Mouse (Mus musculus) cortical plate, adult 2 months (tissue): ENCODE data around the gene Trib2. TPM values are rescaled to one million over a fixed set of nuclear protein-coding genes. Genes with fewer than 3 reads are reported as not detected.

ENCODE experiments used
- H3K27ac ChIP-seq: fragments of 200-500 bp; 2 replicates; pipeline ENCODE4 v1.5.1; 2012; ENCODE audit warnings: low read length, control low read depth, inconsistent platforms; ENCODE audit not compliant: insufficient read depth
- H3K4me1 ChIP-seq: fragments of 200-500 bp; 2 replicates; pipeline ENCODE4 v1.6.1; 2011; ENCODE audit warnings: low read length; ENCODE audit not compliant: control insufficient read depth, insufficient read depth
- H3K4me3 ChIP-seq: fragments of 200-500 bp; 2 replicates; pipeline ENCODE4 v1.5.1; 2011; ENCODE audit warnings: mild to moderate bottlenecking, low read length, control low read depth; ENCODE audit not compliant: insufficient read depth
- CTCF ChIP-seq: fragments of 200-500 bp; IDR thresholded peaks from 2 replicates; pipeline ENCODE4 v1.5.1; 2011; ENCODE audit warnings: mild to moderate bottlenecking, control low read depth, low read length; ENCODE audit not compliant: insufficient read depth; ENCODE audit errors: extremely low read depth
- POLR2A ChIP-seq: fragments of 200-500 bp; IDR thresholded peaks from 2 replicates; pipeline ENCODE4 v1.6.1; 2011; ENCODE audit warnings: mild to moderate bottlenecking, low read length, control low read depth; ENCODE audit not compliant: insufficient read depth; ENCODE audit errors: extremely low read depth
- polyA plus RNA-seq: library from polyadenylated mRNA; depleted of rRNA; stranded (reverse); fragments of >200 nt; gene quantifications from 2 replicates; pipeline ENCODE4 v1.2.3, GENCODE M21; 2012; rRNA removed

Trib2 gene
- polyA plus RNA-seq: 24.6 and 27.4 TPM in 2 replicates

DNA sequence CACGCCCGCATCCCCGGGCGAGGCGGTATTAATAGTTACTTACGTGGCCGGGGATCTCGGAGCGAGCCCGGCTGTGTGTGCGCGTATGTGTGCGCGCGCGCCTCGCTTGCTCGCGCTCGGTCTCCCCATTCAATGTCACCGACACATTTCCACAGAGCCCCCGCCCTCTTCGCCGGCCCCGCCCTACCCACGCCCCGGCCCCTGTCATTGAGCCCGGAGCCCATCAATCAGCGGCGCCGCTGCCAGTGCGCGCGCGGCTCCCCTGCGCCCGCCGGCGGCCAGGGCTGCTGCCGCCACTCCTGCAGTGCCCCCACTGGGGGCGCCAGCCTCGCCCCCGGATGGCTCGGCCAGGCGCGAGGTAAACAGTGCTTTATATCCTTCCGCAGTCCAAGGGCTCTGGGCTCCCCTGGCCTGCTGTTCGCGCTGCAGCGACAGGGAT is at the start of gene Trib2:
TSS of gene Trib2 (minus strand) at position 183 of the 439 bp plus-strand sequence.
- TF ChIP-seq CTCF: no peak
- TF ChIP-seq POLR2A: 0 out of 2 replicates have a peak, but pooled peaks have one; percentile 42
- Histone ChIP-seq H3K4me3 (peak within 1 kb of the TSS; percentile 98), H3K4me1 (peaks cover 2% of the 10 kb centered on the region; the same call in 1 of the 2 replicates), H3K27ac (peak within 1 kb of the TSS; percentile 98)

GRCm38 (mm10) chr12:15858005-15858404 is 41.3 kb upstream of the Trib2 start:
- 0 out of 2 replicates have a peak, but pooled peaks cover 1% of the 10 kb centered on the region for H3K4me1 ChIP-seq
- TF ChIP-seq POLR2A (no peak), CTCF (no peak)
- H3K27ac ChIP-seq: no peak overlapping the region
- no peak overlapping the region for H3K4me3 ChIP-seq

DNA sequence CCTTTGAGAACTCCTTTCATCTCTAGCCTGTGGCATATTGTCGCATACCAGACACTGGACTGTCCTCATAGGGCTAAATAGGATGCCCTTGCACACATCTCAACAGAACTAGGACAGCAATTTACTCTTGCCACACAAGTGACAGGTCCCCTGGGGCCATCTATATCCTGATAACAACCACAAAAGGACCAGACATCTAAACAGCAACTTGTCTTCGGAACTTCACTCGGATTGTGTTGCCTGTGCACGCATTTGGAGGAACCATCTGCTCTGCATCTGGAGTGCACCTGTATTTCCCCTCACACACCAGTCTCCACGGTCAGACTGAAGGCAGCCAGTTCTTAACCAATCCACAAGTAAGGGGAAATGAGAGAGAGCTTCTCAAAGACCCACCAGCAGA is 39.2 kb upstream of the Trib2 start:
- TF ChIP-seq CTCF: no peak
- TF ChIP-seq POLR2A: no peak
- 0 out of 2 replicates have a peak, but pooled peaks cover 3% of the 10 kb centered on the region for H3K4me1 ChIP-seq
- H3K27ac ChIP-seq: no peak overlapping the region
- H3K4me3 ChIP-seq: no peak overlapping the region

GRCm38 (mm10) chr12:15852781-15853180 is 36.1 kb upstream of the Trib2 start:
- Histone ChIP-seq H3K4me3 (no peak overlapping the region), H3K4me1 (0 out of 2 replicates have a peak, but pooled peaks cover 3% of the 10 kb centered on the region), H3K27ac (no peak overlapping the region)
- TF ChIP-seq CTCF (no peak), POLR2A (no peak)

DNA sequence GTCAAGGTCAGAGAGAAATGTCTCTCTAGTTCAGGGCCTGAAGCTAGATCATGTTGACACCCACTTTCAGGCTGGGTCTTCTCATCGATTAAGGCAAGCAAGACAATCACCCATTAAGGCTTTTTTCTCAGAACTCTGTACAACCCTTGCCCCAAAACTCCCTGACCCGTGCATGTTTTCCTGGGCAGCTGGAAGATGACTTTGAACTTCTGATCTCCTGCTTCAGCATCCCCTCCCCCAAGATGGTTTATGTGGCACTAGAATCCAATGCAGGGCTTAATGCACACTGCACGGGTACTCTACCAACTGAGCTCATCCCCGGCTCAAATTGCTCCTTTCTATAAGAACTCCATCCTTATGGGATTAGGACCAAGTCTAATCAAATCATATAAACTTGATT is 35.3 kb upstream of the Trib2 start:
- Histone ChIP-seq H3K4me3 (no peak overlapping the region), H3K27ac (no peak overlapping the region), H3K4me1 (0 out of 2 replicates have a peak, but pooled peaks cover 3% of the 10 kb centered on the region)
- TF ChIP-seq POLR2A: no peak
- no peak for TF ChIP-seq CTCF

DNA sequence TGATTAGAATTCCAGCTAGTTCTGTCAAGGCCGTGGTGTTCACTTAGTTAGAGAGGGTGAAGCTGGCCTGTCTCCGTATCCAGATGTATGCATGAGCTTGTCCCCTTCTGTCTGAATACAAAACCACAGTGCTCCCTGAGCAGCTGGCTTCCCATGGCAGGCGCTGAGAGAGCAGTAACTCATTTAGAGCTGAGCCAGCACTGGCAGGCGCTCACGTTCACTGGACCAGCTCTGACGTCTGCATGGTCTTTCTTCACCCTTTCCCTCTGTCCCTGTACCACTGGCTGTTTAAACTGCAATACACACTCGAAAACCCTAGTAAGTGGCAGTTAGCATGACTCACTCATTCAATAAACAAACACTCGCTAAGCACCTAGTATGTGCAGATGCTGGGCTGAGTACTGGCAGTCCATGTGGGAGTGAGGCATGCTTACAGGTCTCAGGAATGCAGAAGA is 33.7 kb upstream of the Trib2 start:
- H3K4me1 ChIP-seq: 0 out of 2 replicates have a peak, but pooled peaks cover 3% of the 10 kb centered on the region
- H3K4me3 ChIP-seq: no peak overlapping the region
- no peak for TF ChIP-seq CTCF
- no peak for TF ChIP-seq POLR2A
- H3K27ac ChIP-seq: no peak overlapping the region

DNA sequence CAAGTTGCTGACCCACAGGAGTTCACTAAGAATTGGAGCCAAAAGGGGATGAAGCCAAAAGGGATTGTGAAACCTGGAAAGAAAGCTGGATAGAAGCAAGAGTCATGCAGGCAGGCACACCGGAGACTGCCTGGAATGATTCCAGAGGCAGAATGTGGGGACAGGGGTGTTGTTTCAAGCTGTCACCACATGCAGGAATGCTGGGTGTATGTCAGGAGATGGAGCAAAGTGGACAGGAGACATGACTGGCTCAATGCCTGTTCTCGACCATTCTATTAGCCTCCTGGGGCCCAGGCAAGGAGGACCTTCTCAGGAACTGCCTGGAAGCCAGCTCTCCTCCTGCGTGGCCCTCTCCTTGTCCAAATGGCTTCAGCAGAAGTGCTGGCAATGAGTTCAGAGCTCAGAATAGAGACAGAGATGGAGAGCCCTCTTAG is 33.2 kb upstream of the Trib2 start:
- no peak overlapping the region for H3K27ac ChIP-seq
- H3K4me3 ChIP-seq: no peak overlapping the region
- TF ChIP-seq CTCF: no peak
- TF ChIP-seq POLR2A: no peak
- H3K4me1 ChIP-seq: 0 out of 2 replicates have a peak, but pooled peaks cover 3% of the 10 kb centered on the region

GRCm38 (mm10) chr12:15848391-15848790 is 31.7 kb upstream of the Trib2 start:
- H3K27ac ChIP-seq: no peak overlapping the region
- H3K4me1 ChIP-seq: 0 out of 2 replicates have a peak, but pooled peaks cover 3% of the 10 kb centered on the region
- no peak overlapping the region for H3K4me3 ChIP-seq
- TF ChIP-seq CTCF: no peak
- TF ChIP-seq POLR2A: no peak

DNA sequence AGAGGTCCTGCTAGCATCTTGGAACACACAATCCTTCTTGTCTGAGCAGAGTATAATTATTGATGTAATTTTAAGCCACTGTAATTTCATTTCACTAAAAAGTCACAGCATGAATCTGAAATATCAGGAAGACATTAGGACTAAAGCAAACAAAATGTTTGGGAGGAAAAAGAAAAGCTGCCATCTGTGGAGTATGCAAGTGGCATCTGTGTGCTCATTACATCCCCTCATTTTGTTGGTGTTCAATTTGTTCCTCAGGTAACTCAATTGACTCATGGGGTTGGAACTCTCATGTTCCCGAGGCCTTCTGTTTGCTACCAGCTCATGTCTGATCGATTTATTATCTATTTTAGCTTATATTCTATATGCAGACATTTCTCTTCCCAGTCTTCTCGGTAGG is 28.0 kb upstream of the Trib2 start:
- H3K27ac ChIP-seq: no peak overlapping the region; the same call in 1 of the 2 replicates

DNA sequence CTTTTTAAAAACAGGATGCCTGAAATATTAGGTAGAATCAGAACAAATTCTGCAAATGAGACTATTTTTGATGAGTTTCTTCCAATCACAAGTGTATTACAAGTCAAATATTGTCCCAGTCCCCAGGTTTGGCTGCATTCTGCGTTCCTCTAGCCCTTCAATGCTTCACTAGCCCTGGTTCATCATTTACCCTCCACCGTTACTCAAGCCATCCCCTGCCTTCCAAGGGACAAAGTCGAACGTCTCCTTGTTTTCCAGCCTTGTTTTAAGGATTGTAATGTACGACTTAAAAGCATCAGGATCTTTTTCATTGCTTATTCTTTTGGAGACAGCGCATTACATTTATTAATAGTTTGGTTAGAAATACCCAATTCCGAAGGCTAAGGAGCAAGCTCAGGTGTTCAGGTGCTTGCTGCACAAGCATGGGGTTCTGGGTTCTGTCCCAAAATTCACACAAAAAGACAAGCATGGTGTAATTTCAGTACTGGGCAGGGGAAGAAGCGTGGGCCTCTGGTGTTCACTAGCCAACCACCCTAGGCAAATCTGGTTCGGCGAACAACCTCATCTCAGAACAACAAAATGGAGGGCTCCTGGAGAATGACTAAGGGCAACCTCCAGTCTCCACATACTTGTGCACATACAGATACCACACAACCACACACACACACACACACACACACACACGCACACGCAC is 24.3 kb upstream of the Trib2 start:
- no peak overlapping the region for H3K27ac ChIP-seq
- H3K4me1 ChIP-seq: no peaks in the 10 kb centered on the region; the same call in 1 of the 2 replicates
- H3K4me3 ChIP-seq: no peak overlapping the region
- TF ChIP-seq CTCF (no peak), POLR2A (no peak)

More for the DNA sequence above, 28.0 kb upstream of the Trib2 start:
- H3K4me3 ChIP-seq: no peak overlapping the region
- no peaks in the 10 kb centered on the region for H3K4me1 ChIP-seq
- TF ChIP-seq POLR2A: no peak
- TF ChIP-seq CTCF: no peak
